Mouse (Mus musculus) adrenal gland, postnatal 4 days (tissue): ENCODE results near the gene Gm36210. TPM values are rescaled to one million over a fixed set of nuclear protein-coding genes. Genes with fewer than 3 reads are reported as not detected.

Experiments used
- DNase-seq, 2 experiments: peaks; one replicate each; pipeline ENCODE4 v3.0.0; 2021 to 2022; ENCODE audit warnings: low spot score in 2 of 2, mixed read lengths in 2 of 2
- total RNA-seq, 2 experiments: library from RNA; stranded (reverse); gene quantifications; 2 replicates each; pipeline ENCODE4 v1.2.3; 2021

Gm36210 gene
- total RNA-seq, 2 experiments from 2014 or later: 0.39 TPM; not detected in 1

DNA sequence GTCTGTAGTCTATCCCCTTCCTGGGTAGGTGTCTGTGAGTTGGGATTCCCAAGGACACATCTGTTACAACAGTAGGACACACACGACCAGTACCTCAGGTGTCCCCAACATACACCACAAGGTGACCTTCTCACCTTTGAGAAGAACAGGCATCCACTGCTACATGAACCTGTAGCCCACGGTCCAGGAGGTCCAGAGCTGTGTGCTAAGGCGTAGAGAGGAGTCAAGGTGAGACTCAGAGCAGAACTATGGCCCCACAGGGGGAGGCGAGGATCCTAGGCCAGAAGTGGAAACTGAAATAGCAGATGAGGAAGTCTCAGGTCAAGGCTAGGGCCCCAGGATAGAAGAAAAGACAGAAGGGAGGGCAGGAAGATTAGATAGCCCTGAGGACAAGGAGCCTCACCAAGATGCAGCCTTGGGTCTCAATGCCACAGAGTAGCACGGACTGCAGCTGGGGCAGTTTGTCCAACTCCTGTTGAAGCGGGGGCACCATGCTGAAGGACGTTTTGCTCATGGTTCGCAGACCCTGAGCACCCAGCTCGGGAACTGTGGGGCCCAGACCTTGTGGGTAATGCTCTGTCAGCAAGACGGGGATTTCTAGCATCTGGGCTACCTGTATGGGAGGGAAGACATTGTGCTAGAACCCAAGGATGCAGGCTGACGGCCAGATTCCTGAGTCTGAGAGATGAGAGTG, 55.5 kb downstream of the Gm36210 start:
- DNase-seq: no peak

DNA sequence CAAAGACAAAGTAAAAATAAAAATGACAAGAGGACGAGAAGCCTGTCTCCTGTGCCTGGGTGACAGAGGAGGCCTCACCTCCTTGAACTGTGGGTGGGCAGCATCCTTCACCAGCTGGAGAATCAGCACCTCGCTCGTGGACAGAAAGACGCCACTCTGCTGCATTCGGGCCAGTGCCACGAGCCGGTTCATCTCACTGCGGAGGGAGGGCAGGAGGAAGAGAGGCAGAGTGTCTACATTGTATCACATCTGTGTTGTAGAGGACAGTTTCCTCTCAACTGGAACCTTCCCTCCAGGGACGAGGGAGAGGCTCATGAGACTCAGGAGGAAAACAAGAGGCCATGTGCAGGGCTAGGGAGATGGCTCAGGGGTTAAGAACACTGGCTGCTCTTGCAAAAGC, 56.9 kb downstream of the Gm36210 start:
- DNase-seq: no peak

Other genes with a start within 250 kb of the Gm36210 start
- 100 to 1,000 TPM in 1 of 2 experiments, 10 to 100 TPM in 1; 98.4 to 103 TPM for gene Ppp6r1, start 247.5 kb downstream of the Gm36210 start, total RNA-seq
- 10 to 100 TPM; 41.3 to 43.6 TPM for gene Hspbp1, start 221.4 kb downstream of the Gm36210 start, total RNA-seq
- gene Brsk1, start 215.9 kb downstream of the Gm36210 start, total RNA-seq: 10 to 100 TPM; 14.4 to 17.0 TPM
- under 1 TPM; 0.11 to 0.25 TPM for gene Tmem150b, start 181.3 kb downstream of the Gm36210 start, total RNA-seq
- 10 to 100 TPM; 89.8 to 94.8 TPM for gene Kmt5c, start 166.4 kb downstream of the Gm36210 start, total RNA-seq
- 10 to 100 TPM; 36.6 to 40.4 TPM for gene Cox6b2, start 153.4 kb downstream of the Gm36210 start, total RNA-seq
- not detected for gene Fam71e2, start 135.2 kb downstream of the Gm36210 start, total RNA-seq
- gene Il11, start 123.7 kb downstream of the Gm36210 start, total RNA-seq: under 1 TPM; 0.14 to 0.31 TPM
- not detected for gene Tmem190, start 123.6 kb downstream of the Gm36210 start, total RNA-seq
- gene Tmem238, start 116.9 kb downstream of the Gm36210 start, total RNA-seq: 1 to 10 TPM; 7.1 to 9.0 TPM
- 1,000 to 10,000 TPM; 1,263 to 1,302 TPM for gene Rpl28, start 113.6 kb downstream of the Gm36210 start, total RNA-seq
- 100 to 1,000 TPM; 140 to 156 TPM for gene Ube2s, start 93.9 kb downstream of the Gm36210 start, total RNA-seq
- gene Shisa7, start 61.8 kb downstream of the Gm36210 start, total RNA-seq: 1 to 10 TPM; 4.4 to 6.1 TPM
- 10 to 100 TPM; 11.6 to 16.4 TPM for gene Isoc2b, start 36.3 kb downstream of the Gm36210 start, total RNA-seq
- 10 to 100 TPM; 22.6 to 22.8 TPM for gene Isoc2a, start 29.4 kb downstream of the Gm36210 start, total RNA-seq
- 10 to 100 TPM; 24.4 to 26.9 TPM for gene Zfp628, start 8.7 kb upstream of the Gm36210 start, total RNA-seq
- gene Nat14, start 15.5 kb upstream of the Gm36210 start, total RNA-seq: 10 to 100 TPM in 1 of 2 experiments, 1 to 10 TPM in 1; 9.9 to 10.1 TPM
- 10 to 100 TPM; 11.8 to 12.1 TPM for gene Ssc5d, start 19.3 kb upstream of the Gm36210 start, total RNA-seq
- under 1 TPM; 0.50 to 0.90 TPM for gene Sbk2, start 57.9 kb upstream of the Gm36210 start, total RNA-seq
- gene Sbk3, start 64.7 kb upstream of the Gm36210 start, total RNA-seq: under 1 TPM; 0.20 to 0.28 TPM
- 10 to 100 TPM; 34.1 to 35.2 TPM for gene Zfp579, start 89.6 kb upstream of the Gm36210 start, total RNA-seq
- gene Zfp524, start 107.9 kb upstream of the Gm36210 start, total RNA-seq: 10 to 100 TPM; 10.6 to 11.1 TPM
- 10 to 100 TPM; 39.6 to 40.5 TPM for gene Fiz1, start 108.2 kb upstream of the Gm36210 start, total RNA-seq
- not detected for gene Gm44973, start 109.0 kb upstream of the Gm36210 start, total RNA-seq
- 10 to 100 TPM; 40.1 to 41.8 TPM for gene Zfp865, start 113.9 kb upstream of the Gm36210 start, total RNA-seq
- 1 to 10 TPM; 2.7 to 4.4 TPM for gene Ccdc106, start 114.0 kb upstream of the Gm36210 start, total RNA-seq
- gene 4632433K11Rik, start 127.6 kb upstream of the Gm36210 start, total RNA-seq: not detected
- gene Zfp784, start 131.9 kb upstream of the Gm36210 start, total RNA-seq: 1 to 10 TPM; 7.0 to 7.1 TPM
- 10 to 100 TPM; 19.9 to 23.6 TPM for gene Zfp580, start 145.0 kb upstream of the Gm36210 start, total RNA-seq
- gene U2af2, start 155.6 kb upstream of the Gm36210 start, total RNA-seq: 100 to 1,000 TPM; 207 to 230 TPM
- gene Epn1, start 173.7 kb upstream of the Gm36210 start, total RNA-seq: 100 to 1,000 TPM; 166 to 167 TPM
- gene Rfpl4, start 210.4 kb upstream of the Gm36210 start, total RNA-seq: not detected
- gene Rasl2-9, start 219.4 kb upstream of the Gm36210 start, total RNA-seq: 1 to 10 TPM in 1 of 2 experiments, under 1 TPM in 1; 0.82 to 1.0 TPM
- not detected for gene Vmn1r55, start 243.2 kb upstream of the Gm36210 start, total RNA-seq